Mouse (Mus musculus) CH12.LX (cell line): ENCODE data around the gene Pin1. TPM values are rescaled to one million over a fixed set of nuclear protein-coding genes. Genes with fewer than 3 reads are reported as not detected.

Experiments
- DNase-seq: peaks from one replicate; pipeline ENCODE4 v3.0.0-alpha.2; 2013; ENCODE audit errors: extremely low read depth
- H3K27ac ChIP-seq: 2 replicates; pipeline ENCODE4 v1.5.1; 2012; ENCODE audit warnings: low read depth, mild to moderate bottlenecking, control low read depth, moderate library complexity; ENCODE audit not compliant: insufficient read depth
- H3K27me3 ChIP-seq: replicated peaks from 2 replicates; pipeline ENCODE3; 2012; ENCODE audit warnings: inconsistent platforms
- H3K36me3 ChIP-seq, 2 experiments: replicated peaks in 1 of 2; 2 replicates each; pipeline versions ENCODE3 to v1.6.1; 2012; ENCODE audit warnings: inconsistent platforms in 1 of 2, low read length in 1 of 2, mild to moderate bottlenecking in 1 of 2, mixed read lengths in 1 of 2, moderate library complexity in 1 of 2; ENCODE audit not compliant: control insufficient read depth in 1 of 2, insufficient read depth in 1 of 2
- H3K4me1 ChIP-seq, 2 experiments: 2 replicates each; pipeline ENCODE4 v1.6.1; 2012; ENCODE audit warnings: inconsistent platforms in 1 of 2, moderate library complexity in 1 of 2; ENCODE audit not compliant: insufficient read depth in 2 of 2, control insufficient read depth in 1 of 2
- H3K4me2 ChIP-seq: 2 replicates; pipeline ENCODE4 v1.6.1; 2012; ENCODE audit warnings: low read depth, mild to moderate bottlenecking, control low read depth; ENCODE audit not compliant: poor library complexity, insufficient read depth, severe bottlenecking
- H3K4me3 ChIP-seq, 3 experiments: fragments of 150-350 bp in 1 of 3; sonication (generic) in 1 of 3; replicated peaks in 1 of 3; 2 replicates each; pipeline versions ENCODE3 to v1.5.1; 2011 to 2012; ENCODE audit warnings: low read depth in 2 of 3, low read length in 2 of 3, mild to moderate bottlenecking in 2 of 3, moderate library complexity in 2 of 3, control low read depth in 1 of 3, improper control_type of control experiment in 1 of 3, inconsistent platforms in 1 of 3, mixed read lengths in 1 of 3; ENCODE audit not compliant: poor library complexity in 1 of 3
- H3K79me2 ChIP-seq: replicated peaks from 2 replicates; pipeline ENCODE4 v1.6.1; 2012; ENCODE audit warnings: mild to moderate bottlenecking, moderate library complexity; ENCODE audit not compliant: control insufficient read depth, poor library complexity, insufficient read depth, severe bottlenecking; ENCODE audit errors: extremely low read depth
- H3K9ac ChIP-seq: 2 replicates; pipeline ENCODE4 v1.6.1; 2012; ENCODE audit warnings: low read depth, mild to moderate bottlenecking, control low read depth, moderate library complexity; ENCODE audit not compliant: insufficient read depth
- H3K9me3 ChIP-seq: replicated peaks from 2 replicates; pipeline ENCODE3; 2012; ENCODE audit warnings: low read length, inconsistent platforms, mixed read lengths
- BHLHE40 ChIP-seq: IDR thresholded peaks from 2 replicates; pipeline ENCODE4 v1.6.1; 2011; ENCODE audit warnings: mild to moderate bottlenecking, low read depth, low read length, improper control_type of control experiment
- CHD1 ChIP-seq: IDR thresholded peaks from 2 replicates; pipeline ENCODE4 v1.6.1; 2012; ENCODE audit warnings: low read depth, low read length, improper control_type of control experiment, inconsistent platforms
- CTCF ChIP-seq, 2 experiments: IDR thresholded peaks in 1 of 2; conservative IDR thresholded peaks in 1 of 2; 2 replicates each; pipeline ENCODE4 v1.5.1; 2011 to 2012; ENCODE audit warnings: low read depth in 2 of 2, low read length in 2 of 2, improper control_type of control experiment in 1 of 2, inconsistent platforms in 1 of 2, mild to moderate bottlenecking in 1 of 2, moderate library complexity in 1 of 2
- ELF1 ChIP-seq: IDR thresholded peaks from 2 replicates; pipeline ENCODE4 v1.6.1; 2014; ENCODE audit warnings: low read depth, mild to moderate bottlenecking, inconsistent platforms, low read length, improper control_type of control experiment
- ETS1 ChIP-seq: conservative IDR thresholded peaks from 2 replicates; pipeline ENCODE4 v1.6.1; 2012; ENCODE audit warnings: low read depth, mild to moderate bottlenecking, inconsistent platforms, low read length, improper control_type of control experiment, moderate library complexity
- GABPA ChIP-seq: IDR thresholded peaks from 2 replicates; pipeline ENCODE4 v1.6.1; 2012; ENCODE audit warnings: low read depth, low read length, improper control_type of control experiment, inconsistent platforms; ENCODE audit not compliant: insufficient replicate concordance
- HCFC1 ChIP-seq: IDR thresholded peaks from 2 replicates; pipeline ENCODE4 v1.6.1; 2012; ENCODE audit warnings: low read depth, mild to moderate bottlenecking, inconsistent platforms, low read length, improper control_type of control experiment
- MAX ChIP-seq: IDR thresholded peaks from 2 replicates; pipeline ENCODE4 v1.6.1; 2011; ENCODE audit warnings: low read length, improper control_type of control experiment
- MAZ ChIP-seq: IDR thresholded peaks from 2 replicates; pipeline ENCODE4 v1.6.1; 2012; ENCODE audit warnings: low read depth, mild to moderate bottlenecking, inconsistent platforms, low read length, improper control_type of control experiment, moderate library complexity
- MXI1 ChIP-seq: IDR thresholded peaks from 2 replicates; pipeline ENCODE4 v1.6.1; 2011; ENCODE audit warnings: mild to moderate bottlenecking, low read depth, low read length, improper control_type of control experiment
- MYC ChIP-seq: IDR thresholded peaks from 2 replicates; pipeline ENCODE4 v1.6.1; 2011; ENCODE audit warnings: low read depth, mild to moderate bottlenecking, improper control_type of control experiment, low read length
- NELFE ChIP-seq: IDR thresholded peaks from 2 replicates; pipeline ENCODE4 v1.6.1; 2011; ENCODE audit warnings: low read depth, low read length, improper control_type of control experiment
- SMC3 ChIP-seq: IDR thresholded peaks from 2 replicates; pipeline ENCODE4 v1.6.1; 2011; ENCODE audit warnings: low read depth, low read length, improper control_type of control experiment
- TCF12 ChIP-seq: IDR thresholded peaks from 2 replicates; pipeline ENCODE4 v1.6.1; 2014; ENCODE audit warnings: low read depth, mild to moderate bottlenecking, inconsistent platforms, low read length, improper control_type of control experiment
- UBTF ChIP-seq: IDR thresholded peaks from 2 replicates; pipeline ENCODE4 v1.6.1; 2012; ENCODE audit warnings: low read depth, mild to moderate bottlenecking, inconsistent platforms, low read length, improper control_type of control experiment, moderate library complexity
- USF1 ChIP-seq: IDR thresholded peaks from 2 replicates; pipeline ENCODE4 v1.6.1; 2014; ENCODE audit warnings: low read depth, mild to moderate bottlenecking, inconsistent platforms, low read length, improper control_type of control experiment
- USF2 ChIP-seq: conservative IDR thresholded peaks from 2 replicates; pipeline ENCODE4 v1.6.1; 2011; ENCODE audit warnings: low read depth, low read length, improper control_type of control experiment
- ZC3H11A ChIP-seq: IDR thresholded peaks from 2 replicates; pipeline ENCODE4 v1.6.1; 2012; ENCODE audit warnings: low read depth, mild to moderate bottlenecking, inconsistent platforms, low read length, improper control_type of control experiment
- ZKSCAN1 ChIP-seq: IDR thresholded peaks from 2 replicates; pipeline ENCODE4 v1.6.1; 2012; ENCODE audit warnings: low read depth, inconsistent platforms, low read length, improper control_type of control experiment, borderline replicate concordance
- ZMIZ1 ChIP-seq: IDR thresholded peaks from 2 replicates; pipeline ENCODE4 v1.6.1; 2012; ENCODE audit warnings: low read depth, mild to moderate bottlenecking, inconsistent platforms, low read length, improper control_type of control experiment
- dilution Hi-C: fragments of 300-500 bp; cut with MboI; formaldehyde crosslinking; loops from 2 replicates; pipeline ENCODE4 v1.14.3; 2020; ENCODE audit warnings: low sequenced_read_pairs; ENCODE audit not compliant: extremely low pct_unique_long_range_greater_than_20kb, extremely low pct_ligation_motif_present
- in situ Hi-C: fragments of 300-500 bp; cut with MboI; formaldehyde crosslinking; loops from 3 replicates; pipeline ENCODE4 v1.14.3; 2019; ENCODE audit warnings: low sequenced_read_pairs, low pct_ligation_motif_present, low pct_unique_long_range_greater_than_20kb, mixed read lengths
- polyA plus RNA-seq: library from polyadenylated mRNA; unstranded; fragments of >175 nt; gene quantifications from 2 replicates; pipeline ENCODE4 v1.2.1, GENCODE M21; 2012; ENCODE audit warnings: low read depth; ENCODE audit not compliant: insufficient read length
- total RNA-seq, 2 experiments: library from RNA; depleted of rRNA; stranded (reverse); fragments of 300-350 nt in 1 of 2; fragments of >200 nt in 1 of 2; gene quantifications; 2 replicates each; pipeline ENCODE4 v1.2.3; 2012 to 2014

Gene Pin1
- total and polyA plus RNA-seq, 3 experiments = 37.0 to 48.6 (median 43.0) TPM

DNA sequence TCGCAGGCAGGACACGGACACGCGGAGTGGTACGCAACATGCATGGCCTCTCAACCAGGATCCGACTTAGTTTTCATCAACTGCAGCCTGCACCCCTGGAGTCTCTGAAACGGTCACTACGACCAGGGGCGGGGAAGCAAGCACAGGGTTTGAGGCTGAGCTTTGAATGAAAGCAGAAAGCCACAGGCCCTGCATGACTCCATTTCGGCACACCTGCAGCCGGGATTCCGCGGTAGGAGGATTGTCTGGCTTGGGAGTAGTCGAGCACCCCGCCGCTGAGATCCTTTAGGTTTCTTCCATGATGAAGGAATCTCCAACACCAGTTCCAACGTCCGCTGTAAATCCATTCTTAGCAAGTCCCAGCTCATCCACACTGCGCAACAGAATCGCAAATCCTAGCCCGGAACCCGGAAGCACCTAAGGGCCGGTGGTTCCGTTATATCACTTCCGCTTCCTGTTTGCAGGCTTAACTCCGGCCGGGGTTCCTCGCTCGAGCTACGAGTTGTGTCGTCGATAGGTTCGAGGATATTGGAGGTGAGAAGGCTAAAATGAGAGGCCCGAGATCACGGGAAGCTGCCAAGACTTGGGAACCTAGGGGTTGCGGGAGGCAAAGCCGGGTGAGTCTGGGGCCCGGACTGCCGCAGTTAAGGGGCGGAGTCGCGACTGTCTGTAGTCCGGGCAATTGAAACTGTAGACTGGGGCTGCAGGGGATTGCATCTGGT lies 7.4 kb upstream of the Pin1 start, which contains the start of gene Fbxl12 (continued):
- TF ChIP-seq ETS1 (no peak), MAZ (no peak), UBTF (no peak), CHD1 (no peak), ZC3H11A (no peak), USF2 (no peak), MYC (no peak; the same call in 1 of the 2 replicates), NELFE (peak; percentile 87), USF1 (no peak), SMC3 (no peak), CTCF (conservative IDR thresholded peaks at IDR 0.05 in 1 of 2, IDR thresholded peaks at IDR 0.05 in 1 of 2; ENCODE audit: low read depth in 2 of 2, low read length in 2 of 2) (no peak), ELF1 (peak; percentile 99), GABPA (no peak), ZMIZ1 (peak; percentile 70)
- TF ChIP-seq, all 38 proteins: peak for 11

- dilution Hi-C loops = no loop called here
- peak overlapping the region; percentile 65 for H3K9ac ChIP-seq
- H3K79me2 ChIP-seq = peaks cover 49% of the 10 kb centered on the region
- in situ Hi-C loops = no loop called here
- peak overlapping the region; percentile 12; the same call in 1 of the 2 replicates for H3K27ac ChIP-seq
- H3K27me3 ChIP-seq = no peaks in the 10 kb centered on the region
- H3K36me3 ChIP-seq = peaks cover 14 to 48% of the 10 kb centered on the region in 2 experiments
- peaks cover 0 to 24% of the 10 kb centered on the region in 2 experiments; a peak in 2 of 4 replicates for H3K4me1 ChIP-seq
- peak; percentile 33 for DNase-seq
- peak overlapping the region; percentile 78 for H3K4me2 ChIP-seq
- no peaks in the 10 kb centered on the region for H3K9me3 ChIP-seq
- peak overlapping the region; percentile 80 to 88 (median 84) for H3K4me3 ChIP-seq
- TF ChIP-seq ELF1 = no peak
- no peak for TF ChIP-seq HCFC1
These were observed 6.8 kb upstream of the Pin1 start for GRCm38 (mm10) chr9:20645121-20645520.

DNA sequence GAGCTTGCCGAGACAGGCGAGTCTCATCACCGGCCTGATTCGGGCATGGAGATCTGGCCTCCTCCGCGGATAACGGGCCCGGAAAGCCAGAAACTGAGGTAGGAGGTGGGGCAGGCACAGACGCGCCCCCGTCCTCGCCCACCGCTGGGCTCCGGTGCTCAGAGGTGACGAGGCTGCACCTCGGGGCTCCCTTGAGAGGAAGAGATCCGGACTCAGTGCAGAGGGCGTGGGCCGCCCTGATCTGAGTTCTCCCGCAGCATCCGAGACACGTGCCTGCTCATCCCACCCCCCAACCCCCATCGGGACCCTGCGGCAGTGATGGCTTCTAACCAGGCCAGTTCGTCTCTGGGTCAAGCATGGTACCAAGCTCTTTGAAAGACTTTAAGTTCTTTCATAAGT lies 364 bp downstream of the Pin1 start:
- Histone ChIP-seq H3K4me3 (peak overlapping the region; percentile 92 to 99 (median 97)), H3K27ac (no peak overlapping the region), H3K27me3 (no peaks in the 10 kb centered on the region)
- in situ Hi-C loops = no loop called here
- DNase-seq = no peak
- peak; percentile 17 for TF ChIP-seq MAX
- no peak for TF ChIP-seq USF1
- peak; percentile 67; the same call in 1 of the 2 replicates for TF ChIP-seq BHLHE40
- no peak for TF ChIP-seq ZKSCAN1
- no peak for TF ChIP-seq TCF12
- TF ChIP-seq MXI1 = peak; percentile 75
- peak; percentile 71 for TF ChIP-seq MYC
- TF ChIP-seq, all 38 proteins: peak for 4
- Histone ChIP-seq H3K79me2 (peaks cover 47% of the 10 kb centered on the region), H3K4me2 (peak overlapping the region; percentile 98), H3K36me3 (peaks cover 34 to 62% of the 10 kb centered on the region in 2 experiments), H3K9ac (peak overlapping the region; percentile 85), H3K9me3 (no peaks in the 10 kb centered on the region), H3K4me1 (peaks cover 14 to 39% of the 10 kb centered on the region in 2 experiments; a peak in 3 of 4 replicates)
- dilution Hi-C loops = no loop called here
